Mouse (Mus musculus) cerebellum, adult 11-12 months (tissue): ENCODE results near the gene Mrs2.
"Not testable (repeated sequence)": the region's sequence is repeated elsewhere in the genome, so short reads cannot be mapped to it uniquely, and the experiment has no call there.

Experiments
- DNase-seq: peaks from one replicate; pipeline ENCODE4 v3.0.0; 2022

The Mrs2 gene

GRCm38 (mm10) chr13:24976384-24976783 lies 43.8 kb downstream of the Mrs2 start:
- DNase-seq, result no peak

GRCm38 (mm10) chr13:24971776-24972175 lies 48.4 kb downstream of the Mrs2 start:
- DNase-seq, result not testable (repeated sequence)

GRCm38 (mm10) chr13:24965846-24966201 lies 54.4 kb downstream of the Mrs2 start:
- no peak for DNase-seq

- no peak for DNase-seq
These were observed 54.9 kb downstream of the Mrs2 start for GRCm38 (mm10) chr13:24965130-24965845.

GRCm38 (mm10) chr13:24962119-24962518 lies 58.1 kb downstream of the Mrs2 start:
- DNase-seq, result no peak

- no peak for DNase-seq
These were observed 60.1 kb downstream of the Mrs2 start for GRCm38 (mm10) chr13:24960084-24960483.

- no peak for DNase-seq
These were observed 61.5 kb downstream of the Mrs2 start for GRCm38 (mm10) chr13:24958671-24959070.

GRCm38 (mm10) chr13:24955500-24955899 lies 64.7 kb downstream of the Mrs2 start:
- no peak for DNase-seq

- no peak for DNase-seq
These were observed 65.1 kb downstream of the Mrs2 start for GRCm38 (mm10) chr13:24955091-24955490.

GRCm38 (mm10) chr13:24952659-24953058 lies 67.5 kb downstream of the Mrs2 start:
- DNase-seq, result no peak

GRCm38 (mm10) chr13:24948870-24949269 lies 71.3 kb downstream of the Mrs2 start:
- no peak for DNase-seq

GRCm38 (mm10) chr13:24947158-24947557 lies 73.0 kb downstream of the Mrs2 start:
- DNase-seq, result no peak

GRCm38 (mm10) chr13:24945567-24945966 lies 74.6 kb downstream of the Mrs2 start:
- peak; percentile 28 for DNase-seq

- no peak for DNase-seq
These were observed 76.9 kb downstream of the Mrs2 start for GRCm38 (mm10) chr13:24943303-24943702.

GRCm38 (mm10) chr13:24942512-24943282 lies 77.5 kb downstream of the Mrs2 start, which contains the start of gene Gpld1:
Gene Gpld1 (plus strand): TSS chr13:24943152.
- DNase-seq, result peak; percentile 42

GRCm38 (mm10) chr13:24939472-24939871 lies 80.7 kb downstream of the Mrs2 start:
- peak; percentile 35 for DNase-seq

GRCm38 (mm10) chr13:24938683-24939082 lies 81.5 kb downstream of the Mrs2 start:
- DNase-seq, result peak; percentile 73

GRCm38 (mm10) chr13:24937839-24938166 lies 82.4 kb downstream of the Mrs2 start:
- no peak for DNase-seq
